Mouse (Mus musculus) Muller cell, postnatal 12 days (primary cell): ENCODE measurements around the gene Gabarapl1.
A peak's percentile ranks its signal among the peaks of the same experiment; 100 is the strongest.

ENCODE experiments used
- DNase-seq: peaks from one replicate; pipeline ENCODE4 v3.0.0-alpha.2; 2015; ENCODE audit errors: inconsistent ontology term

The Gabarapl1 gene

GRCm38 (mm10) chr6:129535723-129536122, 2.8 kb downstream of the Gabarapl1 start:
- no peak for DNase-seq

GRCm38 (mm10) chr6:129538555-129538954, 5.6 kb downstream of the Gabarapl1 start:
- DNase-seq, result no peak

- DNase-seq, result no peak
Observed at GRCm38 (mm10) chr6:129541931-129542330, 9.0 kb downstream of the Gabarapl1 start.

DNA sequence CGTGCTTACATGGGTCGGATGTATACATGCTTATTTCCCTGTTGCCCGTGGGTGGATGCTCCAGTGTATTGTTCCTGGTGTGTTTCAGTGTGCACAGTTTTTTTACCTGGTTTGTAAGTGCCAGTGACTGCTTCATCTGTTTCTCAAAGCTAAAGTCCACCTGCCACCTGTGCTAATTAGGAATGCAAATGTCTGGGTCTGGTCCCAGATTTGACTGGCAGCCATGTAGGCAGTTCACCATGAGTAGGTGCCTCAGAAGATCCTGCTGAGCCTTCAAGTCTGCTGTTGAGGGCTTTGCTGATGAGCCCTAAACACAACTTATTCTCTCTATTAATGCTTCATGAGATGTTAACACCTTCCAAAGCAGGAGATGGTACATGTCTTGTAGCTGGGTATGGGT, 9.6 kb downstream of the Gabarapl1 start:
- no peak for DNase-seq

- DNase-seq, result peak; percentile 38
Observed at GRCm38 (mm10) chr6:129543709-129544606, 11.0 kb downstream of the Gabarapl1 start.

GRCm38 (mm10) chr6:129547277-129547676, 14.3 kb downstream of the Gabarapl1 start:
- no peak for DNase-seq

DNA sequence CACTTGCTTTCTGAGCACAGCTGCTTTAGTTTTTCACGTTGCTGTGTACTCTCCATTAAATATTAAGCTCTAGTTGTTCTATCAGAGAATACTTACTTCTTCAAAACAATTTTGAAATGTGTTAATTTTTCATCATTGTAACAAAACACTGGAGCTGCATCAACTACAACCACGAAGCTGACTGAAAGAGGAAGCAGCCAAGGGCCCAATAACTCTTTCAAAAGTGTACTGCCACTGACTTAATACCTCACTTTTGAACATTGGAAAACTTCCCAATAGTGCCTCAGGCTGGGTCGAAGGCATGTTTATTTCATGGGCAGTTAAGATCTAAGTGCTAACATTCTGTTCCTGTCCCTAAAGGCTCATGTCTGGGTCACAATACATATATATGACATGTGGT, 15.0 kb downstream of the Gabarapl1 start:
- no peak for DNase-seq

GRCm38 (mm10) chr6:129557298-129558023, 24.5 kb downstream of the Gabarapl1 start:
- no peak for DNase-seq

DNA sequence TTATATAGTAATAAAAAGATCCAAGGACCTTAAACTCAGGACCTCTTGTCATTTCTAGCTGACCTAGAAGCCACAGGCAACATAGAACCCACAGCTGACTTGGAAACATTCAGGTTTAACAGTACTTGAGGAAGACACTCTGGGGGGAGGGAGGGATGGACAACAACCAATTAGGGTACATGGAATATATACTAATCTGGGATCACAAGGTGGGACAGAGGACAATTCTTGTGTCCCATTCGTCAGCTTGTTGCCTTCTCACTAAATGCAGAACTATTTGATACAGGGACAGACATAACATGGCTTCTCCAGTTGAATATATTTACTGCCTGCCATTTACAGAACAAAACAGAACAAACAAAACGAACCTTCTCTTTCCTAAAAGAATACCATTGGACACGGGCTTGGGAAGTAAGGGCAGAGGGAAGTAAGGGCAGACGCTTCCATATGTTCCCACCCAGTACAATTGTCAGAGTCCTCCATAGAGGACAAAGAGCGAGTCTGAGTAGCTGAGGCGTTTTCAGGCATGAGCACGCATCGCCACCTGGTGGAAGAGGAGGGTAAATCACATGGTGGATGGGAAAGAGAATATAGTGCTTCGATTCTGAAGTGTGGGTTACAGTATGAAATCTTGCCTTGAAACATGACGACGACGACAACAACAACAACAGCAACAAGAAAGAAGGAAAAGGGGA, 26.1 kb downstream of the Gabarapl1 start:
- peak; percentile 26 for DNase-seq

DNA sequence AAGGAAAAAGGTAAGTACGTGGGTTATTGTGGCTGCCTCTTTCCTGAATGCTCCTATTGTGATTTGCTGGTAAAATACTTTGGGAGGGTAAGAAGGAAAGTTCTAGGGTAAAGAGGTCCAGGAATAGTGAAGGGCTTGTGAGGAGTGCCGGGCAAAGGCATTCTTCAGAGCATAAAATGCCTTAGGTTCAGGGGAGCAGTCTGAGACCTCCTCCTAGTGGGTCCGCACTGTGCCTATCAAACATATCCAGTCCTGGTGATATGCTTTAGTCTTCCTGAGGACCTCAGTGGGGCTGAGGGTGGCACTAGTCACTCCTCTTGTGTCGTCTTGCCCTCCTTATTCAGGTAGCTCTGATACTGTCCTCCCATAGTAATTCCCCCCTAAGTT, 26.7 kb downstream of the Gabarapl1 start:
- no peak for DNase-seq

DNA sequence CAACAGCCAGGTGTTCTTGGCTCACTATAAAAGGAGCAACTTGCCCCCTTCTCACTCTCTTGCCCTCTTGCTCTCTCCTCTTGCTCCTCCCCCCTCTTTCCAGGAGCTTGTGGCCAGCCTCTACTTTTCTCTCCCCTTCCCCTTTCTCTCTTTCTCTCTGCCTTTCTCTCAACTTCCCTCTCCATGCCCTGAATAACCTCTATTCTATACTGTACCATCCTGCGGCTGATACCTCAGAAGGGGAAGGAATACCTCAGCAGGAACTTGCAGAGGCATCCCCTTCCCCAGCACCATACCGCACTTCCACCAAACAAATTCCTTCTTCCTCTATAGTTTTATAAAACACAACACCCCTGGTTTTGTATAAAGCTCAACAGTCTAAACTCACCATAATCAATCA, 32.3 kb downstream of the Gabarapl1 start:
- no peak for DNase-seq

- peak; percentile 45 for DNase-seq
Observed at GRCm38 (mm10) chr6:129575315-129575714, 42.4 kb downstream of the Gabarapl1 start.

GRCm38 (mm10) chr6:129577605-129578004, 44.6 kb downstream of the Gabarapl1 start, which contains the start of gene Klre1:
Gene Klre1 (plus strand): TSS chr6:129577905.
- DNase-seq, result no peak

- no peak for DNase-seq
Observed at GRCm38 (mm10) chr6:129581274-129581673, 48.3 kb downstream of the Gabarapl1 start.

DNA sequence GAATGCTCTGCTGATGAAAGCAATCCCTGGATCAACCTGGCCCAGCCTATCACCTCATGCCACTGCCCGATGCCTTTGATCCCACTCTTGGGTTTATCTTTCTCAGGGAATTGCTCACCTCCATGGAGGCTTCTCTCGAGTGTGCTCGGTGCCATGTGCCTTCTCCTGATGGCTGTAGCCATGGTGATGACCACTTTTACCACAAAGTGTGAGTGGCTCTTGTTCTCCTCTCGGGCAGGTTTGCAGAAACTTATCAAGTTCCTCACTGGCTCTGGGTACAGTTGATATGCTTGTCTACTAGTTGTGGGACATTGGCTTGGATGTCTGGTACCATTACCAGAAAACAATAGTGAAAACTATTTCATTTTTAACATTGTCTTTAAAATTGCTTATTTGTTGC, 48.9 kb downstream of the Gabarapl1 start:
- no peak for DNase-seq

DNA sequence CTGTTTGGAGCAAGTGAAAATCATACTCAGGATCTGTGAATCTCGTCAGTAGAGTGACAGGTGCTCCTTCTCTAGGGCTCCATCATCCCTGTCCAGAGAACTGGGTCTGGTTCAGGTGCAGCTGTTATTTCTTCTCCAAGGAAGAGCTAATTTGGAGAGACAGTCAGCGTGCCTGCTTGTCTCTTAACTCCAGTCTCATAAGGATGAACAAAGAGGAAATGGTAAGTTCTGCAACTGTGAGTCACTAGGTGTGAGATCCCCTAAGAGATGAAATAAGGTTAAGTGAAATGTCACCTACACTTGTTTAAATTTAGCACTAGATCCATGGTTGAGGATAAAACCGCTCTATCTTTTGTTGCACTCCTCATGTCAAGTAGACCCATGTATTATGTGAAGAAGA, 50.1 kb downstream of the Gabarapl1 start:
- no peak for DNase-seq

DNA sequence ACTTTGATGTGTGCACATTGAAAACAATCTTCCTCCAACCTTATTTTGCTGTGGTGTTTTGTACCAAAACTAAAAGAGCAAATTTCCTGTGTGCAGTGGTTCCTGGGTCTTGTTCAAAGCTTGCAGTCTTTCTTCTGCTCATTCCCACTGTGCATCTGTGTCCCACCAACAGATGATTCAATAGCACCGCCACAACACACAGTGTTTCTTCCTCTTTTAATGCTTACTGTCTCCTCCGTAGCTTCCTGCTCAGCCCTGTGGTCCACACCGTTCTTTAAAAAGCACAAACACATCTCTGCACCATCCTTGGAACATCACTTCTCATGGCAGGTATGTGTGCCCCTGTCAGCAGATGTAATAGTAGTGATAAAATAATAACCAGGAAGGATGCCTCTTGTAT, 58.5 kb downstream of the Gabarapl1 start, which contains the start of gene Klrd1:
Gene Klrd1 (plus strand): TSS at position 275 of the 400 bp plus-strand sequence.
- DNase-seq, result no peak
